Mouse (Mus musculus) kidney, postnatal 0 days (tissue): Measurements from ENCODE around the gene Ifnar2. TPM values are rescaled to one million over a fixed set of nuclear protein-coding genes. Genes with fewer than 3 reads are reported as not detected.

Experiments used
- ATAC-seq: fragments of 200-750 bp; cut with Nextera tagmentation; replicated peaks from 2 replicates; pipeline ENCODE4 v1.8.0; 2017; ENCODE audit warnings: low read depth, moderate number of reproducible peaks, moderate TSS enrichment, moderate library complexity; ENCODE audit not compliant: low FRiP score
- DNase-seq: peaks from one replicate; pipeline ENCODE4 v3.0.0-alpha.2; 2016; ENCODE audit warnings: low spot score
- H3K27ac ChIP-seq: fragments of 300-500 bp; sonication (generic); 2 replicates; pipeline ENCODE4 v1.5.1; 2014; ENCODE audit warnings: mild to moderate bottlenecking
- H3K27me3 ChIP-seq: fragments of 300-500 bp; sonication (generic); 2 replicates; pipeline ENCODE4 v1.6.1; 2014; ENCODE audit warnings: low read length, mixed read lengths; ENCODE audit not compliant: insufficient read depth
- H3K36me3 ChIP-seq: fragments of 300-500 bp; sonication (generic); 2 replicates; pipeline ENCODE4 v1.6.1; 2014; ENCODE audit warnings: low read length, mixed read lengths; ENCODE audit not compliant: insufficient read depth
- H3K4me1 ChIP-seq: fragments of 300-500 bp; sonication (generic); replicated peaks from 2 replicates; pipeline ENCODE4 v1.6.1; 2014; ENCODE audit warnings: antibody characterized with exemption, low read length, mixed read lengths; ENCODE audit not compliant: insufficient read depth
- H3K4me2 ChIP-seq: fragments of 300-500 bp; sonication (generic); 2 replicates; pipeline ENCODE4 v1.6.1; 2014; ENCODE audit warnings: mild to moderate bottlenecking, low read length, moderate library complexity, mixed read lengths
- H3K4me3 ChIP-seq: fragments of 300-500 bp; sonication (generic); replicated peaks from 2 replicates; pipeline ENCODE4 v1.5.1; 2014; ENCODE audit warnings: low read depth, low read length
- H3K9ac ChIP-seq: fragments of 300-500 bp; sonication (generic); 2 replicates; pipeline ENCODE4 v1.6.1; 2014; ENCODE audit warnings: low read depth, low read length
- H3K9me3 ChIP-seq: fragments of 300-500 bp; sonication (generic); replicated peaks from 2 replicates; pipeline ENCODE4 v1.6.1; 2016; ENCODE audit warnings: low read length, inconsistent platforms, mixed read lengths
- CTCF ChIP-seq: IDR thresholded peaks from 2 replicates; pipeline ENCODE4 v1.5.1; 2016; ENCODE audit warnings: antibody characterized with exemption, low read depth, mild to moderate bottlenecking, moderate library complexity
- WGBS: fragments of 180-500 bp; shearing (Covaris S2); extraction: QIAGEN DNeasy Blood & Tissue Kit; methylation state at CpG from one replicate; pipeline ENCODE4 v1.1.7; 2014; 5-methylcytosine and 5-hydroxymethylcytosine counted together
- polyA plus RNA-seq: library from polyadenylated mRNA; unstranded; fragments of >200 nt; fragmentation: Nextera tagmentation; extraction: Ambion mirVana; gene quantifications from 2 replicates; pipeline ENCODE4 v1.2.1, GENCODE M21; 2015

Gene Ifnar2
- polyA plus RNA-seq, 1 experiment from 2014 or later = 60.7 TPM

DNA sequence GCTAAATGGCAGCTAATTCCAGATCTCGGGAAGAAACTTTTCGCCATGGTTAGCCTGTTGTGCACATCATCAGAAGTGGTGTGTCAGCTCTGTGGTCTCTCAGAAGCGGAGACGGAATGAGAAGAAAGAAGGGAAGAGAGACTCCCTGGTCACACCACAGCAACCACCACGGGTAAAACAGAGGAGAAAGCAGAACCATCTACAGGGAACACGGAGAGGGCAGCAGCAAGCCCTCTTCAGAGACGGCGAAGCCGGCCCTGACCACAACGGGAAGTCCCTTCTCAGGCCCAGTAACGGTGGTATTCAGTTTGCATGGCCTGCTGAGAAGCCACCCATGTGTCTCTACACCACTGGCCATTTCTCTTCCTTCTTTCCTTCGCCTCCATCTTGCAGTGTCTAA, 17.4 kb upstream of the Ifnar2 start:
- Histone ChIP-seq H3K4me3 (no peak overlapping the region), H3K36me3 (no peaks in the 10 kb centered on the region), H3K27ac (no peak overlapping the region), H3K9ac (no peak overlapping the region), H3K9me3 (no peaks in the 10 kb centered on the region), H3K4me1 (no peaks in the 10 kb centered on the region), H3K4me2 (no peak overlapping the region), H3K27me3 (peaks cover 7% of the 10 kb centered on the region; the same call in 1 of the 2 replicates)
- DNase-seq (no peak), ATAC-seq (no peak)
- WGBS = 82% methylated on average over 12 of the region's 12 CpGs
- no peak for TF ChIP-seq CTCF

DNA sequence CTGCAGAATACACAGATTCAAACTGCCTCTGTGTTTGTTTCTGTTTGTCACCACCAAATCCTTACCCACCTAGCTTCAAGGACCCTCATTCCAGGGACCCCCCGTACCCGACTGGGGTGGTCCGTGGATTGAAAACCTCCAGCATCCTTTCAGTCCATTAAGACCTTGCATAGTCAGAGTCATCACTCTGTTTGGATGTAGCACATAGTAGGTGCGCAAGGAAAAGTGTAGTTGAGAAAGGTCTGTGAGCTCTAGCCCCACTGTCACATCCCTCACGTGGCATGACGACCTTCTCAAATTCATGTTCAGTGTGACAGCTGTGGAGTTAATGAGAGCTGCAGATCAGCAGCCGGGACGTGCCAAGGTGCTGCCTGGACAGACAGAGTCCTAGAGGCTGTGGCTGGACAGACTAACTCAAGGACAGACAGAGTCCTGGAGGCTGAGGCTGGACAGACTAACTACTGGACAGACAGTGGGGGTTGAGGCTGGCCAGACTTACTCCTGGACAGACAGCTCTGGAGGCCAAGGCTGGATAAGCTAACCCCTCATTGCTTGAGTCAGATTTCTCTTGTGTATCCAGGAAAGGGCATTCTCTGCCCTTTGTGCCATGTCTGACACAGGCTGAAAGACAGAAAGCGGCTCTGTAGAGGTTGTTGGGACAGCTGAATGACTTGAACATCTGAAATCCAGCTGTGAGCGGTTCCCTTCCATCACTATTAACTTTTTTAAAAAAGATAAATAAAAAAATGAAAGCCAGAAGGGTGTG, 15.6 kb upstream of the Ifnar2 start:
- no peak for TF ChIP-seq CTCF
- H3K4me3 ChIP-seq = no peak overlapping the region
- H3K27ac ChIP-seq = no peak overlapping the region
- H3K4me2 ChIP-seq = no peak overlapping the region
- 66% methylated on average over 10 of the region's 10 CpGs for WGBS
- ATAC-seq (0 out of 2 replicates have a peak, but pooled peaks have one; percentile 14), DNase-seq (no peak)
- no peak overlapping the region for H3K9ac ChIP-seq
- H3K27me3 ChIP-seq = 0 out of 2 replicates have a peak, but pooled peaks cover 3% of the 10 kb centered on the region
- no peaks in the 10 kb centered on the region for H3K9me3 ChIP-seq
- no peaks in the 10 kb centered on the region for H3K4me1 ChIP-seq
- no peaks in the 10 kb centered on the region for H3K36me3 ChIP-seq

DNA sequence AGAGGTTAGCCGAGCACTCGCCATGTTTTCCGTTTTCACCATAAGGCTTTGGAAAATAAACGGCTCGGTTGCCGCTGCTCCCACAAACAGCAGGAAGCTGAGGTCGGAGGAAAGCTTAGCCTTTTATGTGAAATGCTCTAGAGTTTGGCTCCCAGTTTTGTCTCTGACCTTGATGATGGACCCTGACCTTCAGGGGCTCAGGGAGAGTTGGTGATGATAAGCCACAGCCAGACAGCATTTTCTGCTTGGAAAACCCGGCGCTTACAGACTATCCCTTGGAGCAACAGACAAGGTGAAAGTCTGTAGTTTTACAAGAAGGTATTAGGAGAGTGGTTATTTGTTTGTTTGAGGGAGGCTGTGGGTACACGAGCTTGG, 15.1 kb upstream of the Ifnar2 start:
- Histone ChIP-seq H3K9me3 (no peaks in the 10 kb centered on the region), H3K4me2 (no peak overlapping the region), H3K27ac (no peak overlapping the region), H3K9ac (no peak overlapping the region), H3K4me3 (no peak overlapping the region), H3K27me3 (0 out of 2 replicates have a peak, but pooled peaks cover 3% of the 10 kb centered on the region), H3K36me3 (no peaks in the 10 kb centered on the region), H3K4me1 (no peaks in the 10 kb centered on the region)
- DNase-seq (no peak), ATAC-seq (no peak)
- WGBS = 38% methylated on average over 10 of the region's 10 CpGs
- TF ChIP-seq CTCF = no peak

DNA sequence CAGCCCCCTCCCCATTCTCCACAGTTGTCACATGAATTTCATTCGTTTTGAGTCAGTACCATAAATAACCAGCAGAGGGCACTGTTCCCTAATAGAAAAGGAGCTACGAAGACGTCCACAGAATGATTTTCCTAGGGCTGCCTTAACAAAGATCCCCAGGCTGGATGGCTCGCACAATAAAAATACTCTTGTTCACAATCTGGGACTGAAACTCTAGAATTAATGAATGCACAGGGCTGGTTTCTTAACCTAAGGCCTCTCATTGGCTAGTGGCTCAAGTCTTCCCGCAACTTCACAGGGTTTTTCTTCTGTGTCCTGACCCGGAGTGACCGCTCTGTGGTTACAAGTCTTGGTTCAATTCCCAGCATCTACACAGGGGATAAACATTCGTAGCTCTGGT, 14.0 kb upstream of the Ifnar2 start:
- no peak overlapping the region for H3K4me2 ChIP-seq
- H3K9me3 ChIP-seq = no peaks in the 10 kb centered on the region
- H3K27ac ChIP-seq = no peak overlapping the region
- H3K4me1 ChIP-seq = 0 out of 2 replicates have a peak, but pooled peaks cover 4% of the 10 kb centered on the region
- 0 out of 2 replicates have a peak, but pooled peaks have one; percentile 14 for ATAC-seq
- peak; percentile 83 for DNase-seq
- no peak overlapping the region for H3K4me3 ChIP-seq
- peak; percentile 88 for TF ChIP-seq CTCF
- H3K9ac ChIP-seq = no peak overlapping the region
- H3K36me3 ChIP-seq = no peaks in the 10 kb centered on the region
- H3K27me3 ChIP-seq = no peaks in the 10 kb centered on the region
- WGBS = 28% methylated on average over 8 of the region's 8 CpGs

DNA sequence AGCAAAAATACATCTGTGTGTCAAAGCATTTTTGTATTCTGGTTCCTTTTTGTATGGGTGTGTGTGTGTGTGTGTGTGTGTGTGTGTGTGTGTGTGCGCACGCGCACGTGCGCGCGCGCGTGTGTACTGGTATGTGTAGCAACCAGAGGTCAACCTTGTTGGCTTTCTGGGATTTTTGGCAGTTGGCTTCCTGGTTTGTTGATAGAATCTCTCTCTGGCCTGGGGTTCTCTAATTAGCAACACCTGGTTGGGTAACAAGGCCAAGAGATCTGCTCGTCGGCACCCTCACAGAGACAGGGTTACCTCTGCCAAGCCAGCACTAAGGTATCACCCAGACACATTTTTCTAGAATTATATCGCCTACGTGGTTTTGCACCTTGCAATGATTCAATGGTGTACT, 13.1 kb upstream of the Ifnar2 start:
- H3K4me1 ChIP-seq = 0 out of 2 replicates have a peak, but pooled peaks cover 7% of the 10 kb centered on the region
- no peak overlapping the region for H3K9ac ChIP-seq
- no peak overlapping the region for H3K4me2 ChIP-seq
- DNase-seq = no peak
- H3K9me3 ChIP-seq = no peaks in the 10 kb centered on the region
- WGBS = 87% methylated on average over 13 of the region's 13 CpGs
- TF ChIP-seq CTCF = no peak
- no peaks in the 10 kb centered on the region for H3K27me3 ChIP-seq
- H3K27ac ChIP-seq = no peak overlapping the region
- H3K36me3 ChIP-seq = no peaks in the 10 kb centered on the region
- no peak for ATAC-seq
- H3K4me3 ChIP-seq = no peak overlapping the region

DNA sequence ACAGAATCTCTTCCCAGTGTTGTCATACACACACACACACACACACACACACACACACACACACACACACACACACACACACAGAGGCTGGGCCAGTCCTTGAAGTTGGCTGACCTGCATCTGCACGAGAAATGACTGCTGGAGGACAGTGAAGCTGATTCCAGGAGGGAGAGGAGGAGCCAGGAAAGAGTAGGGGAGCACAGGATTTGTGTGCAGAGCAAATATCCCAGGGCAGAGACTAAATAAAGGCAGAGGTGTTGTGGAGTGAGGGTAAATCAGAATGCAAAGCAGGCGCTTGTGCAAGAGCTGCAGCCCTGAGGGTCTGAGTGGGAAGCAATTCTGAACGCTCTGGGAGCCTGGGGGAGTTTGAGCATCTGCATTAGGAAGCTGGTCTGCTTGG, 12.4 kb upstream of the Ifnar2 start:
- TF ChIP-seq CTCF = no peak
- 63% methylated on average over 3 of the region's 3 CpGs for WGBS
- no peaks in the 10 kb centered on the region for H3K9me3 ChIP-seq
- no peak overlapping the region for H3K4me2 ChIP-seq
- H3K4me1 ChIP-seq = 0 out of 2 replicates have a peak, but pooled peaks cover 7% of the 10 kb centered on the region
- no peaks in the 10 kb centered on the region for H3K27me3 ChIP-seq
- H3K4me3 ChIP-seq = no peak overlapping the region
- ATAC-seq = no peak
- H3K9ac ChIP-seq = no peak overlapping the region
- DNase-seq = no peak
- no peak overlapping the region for H3K27ac ChIP-seq
- H3K36me3 ChIP-seq = no peaks in the 10 kb centered on the region

- 0 out of 2 replicates have a peak, but pooled peaks cover 11% of the 10 kb centered on the region for H3K4me1 ChIP-seq
- H3K4me3 ChIP-seq = no peak overlapping the region
- 51% methylated on average over 2 of the region's 2 CpGs for WGBS
- H3K36me3 ChIP-seq = no peaks in the 10 kb centered on the region
- no peak overlapping the region for H3K9ac ChIP-seq
- H3K27me3 ChIP-seq = no peaks in the 10 kb centered on the region
- DNase-seq = no peak
- H3K27ac ChIP-seq = peak overlapping the region; percentile 76; the same call in 1 of the 2 replicates
- H3K9me3 ChIP-seq = no peaks in the 10 kb centered on the region
- ATAC-seq = no peak
- H3K4me2 ChIP-seq = no peak overlapping the region
- TF ChIP-seq CTCF = no peak
These were observed 10.6 kb upstream of the Ifnar2 start for GRCm38 (mm10) chr16:91362006-91362405.
